Mouse (Mus musculus): ENCODE results near the gene Oxct2b.

DNA sequence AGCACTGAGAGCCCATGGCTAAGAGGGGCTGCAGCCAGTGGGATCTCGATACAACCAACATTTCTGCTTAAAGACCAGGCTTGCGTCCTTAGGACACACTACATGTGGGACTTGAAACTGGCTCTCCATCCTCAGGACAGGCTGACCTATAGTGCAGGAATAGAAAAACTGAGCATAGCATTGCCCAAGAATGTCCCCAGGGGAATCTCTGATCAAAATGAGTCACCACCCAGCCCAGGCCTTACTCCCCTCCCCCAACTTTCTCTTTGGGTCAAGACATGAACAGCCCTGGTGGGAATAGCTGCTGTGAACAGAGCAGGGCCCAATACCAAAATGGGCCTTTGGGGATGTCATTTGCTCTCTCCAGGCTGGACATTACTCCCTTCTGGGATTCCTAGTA lies 9.2 kb upstream of the Oxct2b start:
- TF ChIP-seq CTCF (conservative IDR thresholded peaks at IDR 0.05 in 1 of 2, IDR thresholded peaks at IDR 0.05 in 1 of 2; ENCODE audit: low read depth in 2 of 2, low read length in 2 of 2): no peak
- no peak for TF ChIP-seq TCF12 (IDR thresholded peaks at IDR 0.05; ENCODE audit: low read depth, low read length)
- no peak; the same call in 1 of the 2 replicates for TF ChIP-seq JUND (conservative IDR thresholded peaks at IDR 0.05; ENCODE audit: low read depth, low read length)
- no peak for TF ChIP-seq POLR2A (IDR thresholded peaks at IDR 0.05; ENCODE audit: low read depth, low read length)
- no peak for TF ChIP-seq TBP (conservative IDR thresholded peaks at IDR 0.05; ENCODE audit: low read depth, low read length)

All from CH12.LX (cell line).